Mouse (Mus musculus): ENCODE measurements around the gene Slc12a3. TPM values are rescaled to one million over a fixed set of nuclear protein-coding genes. Genes with fewer than 3 reads are reported as not detected.

Slc12a3 gene
- not detected in 2 replicates for polyA plus RNA-seq (2014; fragmentation: Nextera tagmentation; extraction: Ambion mirVana)

GRCm38 (mm10) chr8:94328932-94329728, at the start of gene Slc12a3:
Slc12a3 (plus strand) TSS chr8:94329201.
- Histone ChIP-seq H3K4me3 (ENCODE audit: low read depth, low read length) (no peak within 1 kb of the TSS), H3K4me2 (no peak within 1 kb of the TSS), H3K27me3 (replicated peaks; ENCODE audit: control insufficient read depth, insufficient read depth, low read length) (peaks cover 5% of the 10 kb centered on the region), H3K27ac (ENCODE audit: low read depth, low read length) (no peak within 1 kb of the TSS), H3K9ac (ENCODE audit: low read depth, low read length) (no peak within 1 kb of the TSS), H3K36me3 (ENCODE audit: control insufficient read depth, insufficient read depth, low read length) (no peaks in the 10 kb centered on the region), H3K9me3 (ENCODE audit: control insufficient read depth, low read length) (no peaks in the 10 kb centered on the region), H3K4me1 (replicated peaks; ENCODE audit: control insufficient read depth, insufficient read depth, low read length) (no peaks in the 10 kb centered on the region; the same call in 1 of the 2 replicates)
- ATAC-seq (replicated peaks; ENCODE audit: low FRiP score) (no peak), DNase-seq (ENCODE audit: low spot score) (no peak)
- 78% methylated on average over 21 of the region's 21 CpGs for WGBS

GRCm38 (mm10) chr8:94280001-94280613, 48.9 kb upstream of the Slc12a3 start:
- Histone ChIP-seq H3K36me3 (ENCODE audit: control insufficient read depth, insufficient read depth, low read length) (no peaks in the 10 kb centered on the region), H3K27ac (ENCODE audit: low read depth, low read length) (no peak overlapping the region), H3K4me3 (ENCODE audit: low read depth, low read length) (no peak overlapping the region), H3K4me1 (replicated peaks; ENCODE audit: control insufficient read depth, insufficient read depth, low read length) (peaks cover 3% of the 10 kb centered on the region; the same call in 1 of the 2 replicates), H3K4me2 (no peak overlapping the region), H3K9me3 (ENCODE audit: control insufficient read depth, low read length) (no peaks in the 10 kb centered on the region), H3K9ac (ENCODE audit: low read depth, low read length) (no peak overlapping the region), H3K27me3 (replicated peaks; ENCODE audit: control insufficient read depth, insufficient read depth, low read length) (no peaks in the 10 kb centered on the region)
- WGBS = 81% methylated on average over 5 of the region's 5 CpGs
- no peak for ATAC-seq (replicated peaks; ENCODE audit: low FRiP score)
- no peak for DNase-seq (ENCODE audit: low spot score)

- DNase-seq (ENCODE audit: low spot score) (no peak), ATAC-seq (replicated peaks; ENCODE audit: low FRiP score) (no peak)
- Histone ChIP-seq H3K9ac (ENCODE audit: low read depth, low read length) (no peak overlapping the region), H3K36me3 (ENCODE audit: control insufficient read depth, insufficient read depth, low read length) (no peaks in the 10 kb centered on the region), H3K4me2 (no peak overlapping the region), H3K27me3 (replicated peaks; ENCODE audit: control insufficient read depth, insufficient read depth, low read length) (no peaks in the 10 kb centered on the region), H3K27ac (ENCODE audit: low read depth, low read length) (no peak overlapping the region), H3K4me1 (replicated peaks; ENCODE audit: control insufficient read depth, insufficient read depth, low read length) (peaks cover 3% of the 10 kb centered on the region; the same call in 1 of the 2 replicates), H3K4me3 (ENCODE audit: low read depth, low read length) (no peak overlapping the region), H3K9me3 (ENCODE audit: control insufficient read depth, low read length) (no peaks in the 10 kb centered on the region)
- WGBS = 94% methylated on average over 3 of the region's 3 CpGs
These were observed 46.5 kb upstream of the Slc12a3 start for GRCm38 (mm10) chr8:94282453-94282985.

GRCm38 (mm10) chr8:94284204-94284603, 44.8 kb upstream of the Slc12a3 start:
- no peak for ATAC-seq (replicated peaks; ENCODE audit: low FRiP score)
- H3K4me3 ChIP-seq (ENCODE audit: low read depth, low read length) = no peak overlapping the region

GRCm38 (mm10) chr8:94290606-94291005, 38.4 kb upstream of the Slc12a3 start:
- Histone ChIP-seq H3K27ac (ENCODE audit: low read depth, low read length) (no peak overlapping the region), H3K4me2 (no peak overlapping the region), H3K4me3 (ENCODE audit: low read depth, low read length) (no peak overlapping the region), H3K27me3 (replicated peaks; ENCODE audit: control insufficient read depth, insufficient read depth, low read length) (no peaks in the 10 kb centered on the region), H3K4me1 (replicated peaks; ENCODE audit: control insufficient read depth, insufficient read depth, low read length) (peaks cover 4% of the 10 kb centered on the region; the same call in 1 of the 2 replicates), H3K9ac (ENCODE audit: low read depth, low read length) (no peak overlapping the region), H3K9me3 (ENCODE audit: control insufficient read depth, low read length) (no peaks in the 10 kb centered on the region), H3K36me3 (ENCODE audit: control insufficient read depth, insufficient read depth, low read length) (no peaks in the 10 kb centered on the region)
- WGBS = 71% methylated on average over 5 of the region's 5 CpGs
- ATAC-seq (replicated peaks; ENCODE audit: low FRiP score) = no peak
- no peak for DNase-seq (ENCODE audit: low spot score)

More at GRCm38 (mm10) chr8:94284204-94284603, 44.8 kb upstream of the Slc12a3 start:
- Histone ChIP-seq H3K9ac (ENCODE audit: low read depth, low read length) (no peak overlapping the region), H3K27ac (ENCODE audit: low read depth, low read length) (no peak overlapping the region), H3K27me3 (replicated peaks; ENCODE audit: control insufficient read depth, insufficient read depth, low read length) (no peaks in the 10 kb centered on the region), H3K36me3 (ENCODE audit: control insufficient read depth, insufficient read depth, low read length) (no peaks in the 10 kb centered on the region), H3K4me2 (no peak overlapping the region), H3K4me1 (replicated peaks; ENCODE audit: control insufficient read depth, insufficient read depth, low read length) (peaks cover 3% of the 10 kb centered on the region; the same call in 1 of the 2 replicates), H3K9me3 (ENCODE audit: control insufficient read depth, low read length) (no peaks in the 10 kb centered on the region)
- no peak for DNase-seq (ENCODE audit: low spot score)
- 93% methylated on average over 7 of the region's 7 CpGs for WGBS

GRCm38 (mm10) chr8:94292072-94292471, 36.9 kb upstream of the Slc12a3 start:
- no peak overlapping the region for H3K9ac ChIP-seq (ENCODE audit: low read depth, low read length)
- DNase-seq (ENCODE audit: low spot score) = no peak

GRCm38 (mm10) chr8:94292626-94293025, 36.4 kb upstream of the Slc12a3 start:
- H3K9ac ChIP-seq (ENCODE audit: low read depth, low read length) = no peak overlapping the region
- WGBS = 94% methylated on average over 8 of the region's 8 CpGs
- H3K4me3 ChIP-seq (ENCODE audit: low read depth, low read length) = no peak overlapping the region
- no peak overlapping the region for H3K4me2 ChIP-seq
- H3K9me3 ChIP-seq (ENCODE audit: control insufficient read depth, low read length) = no peaks in the 10 kb centered on the region
- ATAC-seq (replicated peaks; ENCODE audit: low FRiP score) = no peak
- DNase-seq (ENCODE audit: low spot score) = no peak
- H3K4me1 ChIP-seq (replicated peaks; ENCODE audit: control insufficient read depth, insufficient read depth, low read length) = peaks cover 10% of the 10 kb centered on the region; the same call in 1 of the 2 replicates
- H3K27me3 ChIP-seq (replicated peaks; ENCODE audit: control insufficient read depth, insufficient read depth, low read length) = no peaks in the 10 kb centered on the region
- H3K36me3 ChIP-seq (ENCODE audit: control insufficient read depth, insufficient read depth, low read length) = no peaks in the 10 kb centered on the region
- H3K27ac ChIP-seq (ENCODE audit: low read depth, low read length) = no peak overlapping the region

More at GRCm38 (mm10) chr8:94292072-94292471, 36.9 kb upstream of the Slc12a3 start:
- Histone ChIP-seq H3K27me3 (replicated peaks; ENCODE audit: control insufficient read depth, insufficient read depth, low read length) (no peaks in the 10 kb centered on the region), H3K4me3 (ENCODE audit: low read depth, low read length) (no peak overlapping the region), H3K4me2 (no peak overlapping the region), H3K36me3 (ENCODE audit: control insufficient read depth, insufficient read depth, low read length) (no peaks in the 10 kb centered on the region), H3K4me1 (replicated peaks; ENCODE audit: control insufficient read depth, insufficient read depth, low read length) (peaks cover 10% of the 10 kb centered on the region; the same call in 1 of the 2 replicates), H3K9me3 (ENCODE audit: control insufficient read depth, low read length) (no peaks in the 10 kb centered on the region), H3K27ac (ENCODE audit: low read depth, low read length) (no peak overlapping the region)
- no peak for ATAC-seq (replicated peaks; ENCODE audit: low FRiP score)
- WGBS = 89% methylated on average over 6 of the region's 6 CpGs

- Histone ChIP-seq H3K27me3 (replicated peaks; ENCODE audit: control insufficient read depth, insufficient read depth, low read length) (no peaks in the 10 kb centered on the region), H3K4me3 (ENCODE audit: low read depth, low read length) (no peak overlapping the region), H3K9me3 (ENCODE audit: control insufficient read depth, low read length) (no peaks in the 10 kb centered on the region), H3K9ac (ENCODE audit: low read depth, low read length) (no peak overlapping the region), H3K4me2 (no peak overlapping the region), H3K36me3 (ENCODE audit: control insufficient read depth, insufficient read depth, low read length) (peaks cover under 1% of the 10 kb centered on the region; the same call in 1 of the 2 replicates), H3K27ac (ENCODE audit: low read depth, low read length) (peak overlapping the region; percentile 19; the same call in 1 of the 2 replicates), H3K4me1 (replicated peaks; ENCODE audit: control insufficient read depth, insufficient read depth, low read length) (peaks cover 10% of the 10 kb centered on the region; the same call in 1 of the 2 replicates)
- ATAC-seq (replicated peaks; ENCODE audit: low FRiP score) (no peak), DNase-seq (ENCODE audit: low spot score) (no peak)
- 65% methylated on average over 6 of the region's 6 CpGs for WGBS
These were observed 33.3 kb upstream of the Slc12a3 start for GRCm38 (mm10) chr8:94295687-94296086.
